Mouse (Mus musculus) forebrain, postnatal 0 days (tissue): ENCODE measurements around the gene 1700001F09Rik. TPM values are rescaled to one million over a fixed set of nuclear protein-coding genes. Genes with fewer than 3 reads are reported as not detected.

Source experiments
- polyA plus RNA-seq: library from polyadenylated mRNA; unstranded; fragments of >200 nt; fragmentation: Nextera tagmentation; extraction: Ambion mirVana; gene quantifications from 2 replicates; pipeline ENCODE4 v1.2.1, GENCODE M21; 2015
- total RNA-seq: library from RNA; depleted of rRNA; stranded (reverse); fragments of >200 nt; gene quantifications from 2 replicates; pipeline ENCODE4 v1.2.3, GENCODE M21; 2014; rRNA removed

The 1700001F09Rik gene
- total and polyA plus RNA-seq, 2 experiments from 2014 or later = not detected

Other genes starting within 250 kb of the 1700001F09Rik start
- 0.10 and 0.46 TPM in 2 replicates for gene Gm8104, start 247.2 kb downstream of the 1700001F09Rik start, total RNA-seq
- 0.08 TPM in 1 of 2 replicates, not detected in the other for gene Gm8104, start 247.2 kb downstream of the 1700001F09Rik start, polyA plus RNA-seq
- gene Gm7233, start 167.9 kb downstream of the 1700001F09Rik start, total RNA-seq = not detected in 2 replicates
- gene Gm7233, start 167.9 kb downstream of the 1700001F09Rik start, polyA plus RNA-seq = not detected in 2 replicates
- not detected in 2 replicates for gene Gm8122, start 112.5 kb downstream of the 1700001F09Rik start, total RNA-seq
- not detected in 2 replicates for gene Gm8122, start 112.5 kb downstream of the 1700001F09Rik start, polyA plus RNA-seq
- not detected in 2 replicates for gene Gm8126, start 89.2 kb downstream of the 1700001F09Rik start, total RNA-seq
- not detected in 2 replicates for gene Gm8126, start 89.2 kb downstream of the 1700001F09Rik start, polyA plus RNA-seq
- gene Gm9732, start 72.8 kb downstream of the 1700001F09Rik start, total RNA-seq = not detected in 2 replicates
- not detected in 2 replicates for gene Gm9732, start 72.8 kb downstream of the 1700001F09Rik start, polyA plus RNA-seq
- not detected in 2 replicates for gene Gm8127, start 54.0 kb downstream of the 1700001F09Rik start, total RNA-seq
- not detected in 2 replicates for gene Gm8127, start 54.0 kb downstream of the 1700001F09Rik start, polyA plus RNA-seq
- not detected in 2 replicates for gene Gm8138, start 68.5 kb upstream of the 1700001F09Rik start, total RNA-seq
- gene Gm8138, start 68.5 kb upstream of the 1700001F09Rik start, polyA plus RNA-seq = not detected in 2 replicates
- not detected in 2 replicates for gene Gm5799, start 195.8 kb upstream of the 1700001F09Rik start, total RNA-seq
- not detected in 2 replicates for gene Gm5799, start 195.8 kb upstream of the 1700001F09Rik start, polyA plus RNA-seq
- gene Gm17654, start 231.3 kb upstream of the 1700001F09Rik start, total RNA-seq = not detected in 2 replicates
- gene Gm17654, start 231.3 kb upstream of the 1700001F09Rik start, polyA plus RNA-seq = not detected in 2 replicates